Mouse (Mus musculus) cerebellum, adult 2 months (tissue): Measurements from ENCODE around the gene H2bfm.
"Not testable (repeated sequence)": the region's sequence is repeated elsewhere in the genome, so short reads cannot be mapped to it uniquely, and the experiment has no call there.

Experiments used
- CTCF ChIP-seq: fragments of 200-500 bp; IDR thresholded peaks from 2 replicates; pipeline ENCODE4 v1.5.1; 2011; ENCODE audit warnings: low read depth, mild to moderate bottlenecking, control low read depth, low read length, moderate library complexity, borderline replicate concordance; ENCODE audit not compliant: insufficient read depth
- POLR2A ChIP-seq: fragments of 200-500 bp; IDR thresholded peaks from 2 replicates; pipeline ENCODE4 v1.6.1; 2011; ENCODE audit warnings: low read length, control low read depth, borderline replicate concordance; ENCODE audit not compliant: insufficient read depth

GRCm38 (mm10) chrX:136957583-136958279 lies 30.6 kb downstream of the H2bfm start:
- TF ChIP-seq CTCF, result not testable (repeated sequence)
- TF ChIP-seq POLR2A, result peak; percentile 17; the same call in 1 of the 2 replicates
